Mouse (Mus musculus): ENCODE results near the gene Cdt1. TPM values are rescaled to one million over a fixed set of nuclear protein-coding genes. Genes with fewer than 3 reads are reported as not detected.

The Cdt1 gene
- total and polyA plus RNA-seq, 3 experiments: 49.9 to 375 (median 70.8) TPM

- Histone ChIP-seq H3K9me3 (replicated peaks) (0 out of 2 replicates have a peak, but pooled peaks cover 2% of the 10 kb centered on the region), H3K36me3 (replicated peaks) (peaks cover 56% of the 10 kb centered on the region), H3K27me3 (ENCODE audit: insufficient read depth, low read length) (no peaks in the 10 kb centered on the region), H3K4me1 (ENCODE audit: insufficient read depth, low read depth, low read length) (peaks cover 82% of the 10 kb centered on the region), H3K4me3 (ENCODE audit: low read depth, low read length) (peak overlapping the region; percentile 86)
- TF ChIP-seq GATA1 (IDR thresholded peaks at IDR 0.05; ENCODE audit: borderline replicate concordance, low read length) (no peak), TAL1 (conservative IDR thresholded peaks at IDR 0.05; ENCODE audit: low read depth, low read length) (no peak), CTCF (IDR thresholded peaks at IDR 0.05; ENCODE audit: low read depth, low read length) (no peak), POLR2AphosphoS5 (IDR thresholded peaks at IDR 0.05; ENCODE audit: insufficient replicate concordance, low read depth, low read length) (no peak)
- ATAC-seq (ENCODE audit: extremely low read depth, insufficient number of reproducible peaks, low FRiP score, poor library complexity, severe bottlenecking) (peak; percentile 76), DNase-seq (ENCODE audit: low spot score) (peak; percentile 86)
Observed at GRCm38 (mm10) chr8:122547815-122548214, 20.0 kb upstream of the Cdt1 start.

- no peak for ATAC-seq (ENCODE audit: extremely low read depth, insufficient number of reproducible peaks, low FRiP score, poor library complexity, severe bottlenecking)
- peak overlapping the region; percentile 86 for H3K4me3 ChIP-seq (ENCODE audit: low read depth, low read length)
- no peak for DNase-seq (ENCODE audit: low spot score)
- no peaks in the 10 kb centered on the region for H3K27me3 ChIP-seq (ENCODE audit: insufficient read depth, low read length)
- H3K36me3 ChIP-seq (replicated peaks): peaks cover 51% of the 10 kb centered on the region
- no peak for TF ChIP-seq TAL1 (conservative IDR thresholded peaks at IDR 0.05; ENCODE audit: low read depth, low read length)
- no peak for TF ChIP-seq CTCF (IDR thresholded peaks at IDR 0.05; ENCODE audit: low read depth, low read length)
- no peak for TF ChIP-seq POLR2AphosphoS5 (IDR thresholded peaks at IDR 0.05; ENCODE audit: insufficient replicate concordance, low read depth, low read length)
- TF ChIP-seq GATA2 (IDR thresholded peaks at IDR 0.05; ENCODE audit: borderline replicate concordance, low read depth, low read length): no peak
- H3K9me3 ChIP-seq (replicated peaks): 0 out of 2 replicates have a peak, but pooled peaks cover 2% of the 10 kb centered on the region
- peaks cover 79% of the 10 kb centered on the region for H3K4me1 ChIP-seq (ENCODE audit: insufficient read depth, low read depth, low read length)
Observed at GRCm38 (mm10) chr8:122548331-122548730, 19.5 kb upstream of the Cdt1 start.

GRCm38 (mm10) chr8:122548891-122549439 is 18.9 kb upstream of the Cdt1 start:
- no peak for ATAC-seq (ENCODE audit: extremely low read depth, insufficient number of reproducible peaks, low FRiP score, poor library complexity, severe bottlenecking)
- H3K36me3 ChIP-seq (replicated peaks): peaks cover 45% of the 10 kb centered on the region

GRCm38 (mm10) chr8:122550234-122550994 is 17.4 kb upstream of the Cdt1 start:
- peak overlapping the region; percentile 86 for H3K4me3 ChIP-seq (ENCODE audit: low read depth, low read length)
- peaks cover 35% of the 10 kb centered on the region for H3K36me3 ChIP-seq (replicated peaks)
- no peaks in the 10 kb centered on the region for H3K27me3 ChIP-seq (ENCODE audit: insufficient read depth, low read length)
- DNase-seq (ENCODE audit: low spot score) (no peak), ATAC-seq (ENCODE audit: extremely low read depth, insufficient number of reproducible peaks, low FRiP score, poor library complexity, severe bottlenecking) (no peak)
- no peak for TF ChIP-seq GATA2 (IDR thresholded peaks at IDR 0.05; ENCODE audit: borderline replicate concordance, low read depth, low read length)
- no peak for TF ChIP-seq TAL1 (conservative IDR thresholded peaks at IDR 0.05; ENCODE audit: low read depth, low read length)
- no peak for TF ChIP-seq POLR2AphosphoS5 (IDR thresholded peaks at IDR 0.05; ENCODE audit: insufficient replicate concordance, low read depth, low read length)
- TF ChIP-seq CTCF (IDR thresholded peaks at IDR 0.05; ENCODE audit: low read depth, low read length): no peak
- TF ChIP-seq GATA1 (IDR thresholded peaks at IDR 0.05; ENCODE audit: borderline replicate concordance, low read length): no peak
- peaks cover 71% of the 10 kb centered on the region for H3K4me1 ChIP-seq (ENCODE audit: insufficient read depth, low read depth, low read length)
- no peaks in the 10 kb centered on the region for H3K9me3 ChIP-seq (replicated peaks)

More at GRCm38 (mm10) chr8:122548891-122549439, 18.9 kb upstream of the Cdt1 start:
- Histone ChIP-seq H3K4me3 (ENCODE audit: low read depth, low read length) (peak overlapping the region; percentile 86), H3K27me3 (ENCODE audit: insufficient read depth, low read length) (no peaks in the 10 kb centered on the region), H3K4me1 (ENCODE audit: insufficient read depth, low read depth, low read length) (peaks cover 78% of the 10 kb centered on the region), H3K9me3 (replicated peaks) (0 out of 2 replicates have a peak, but pooled peaks cover under 1% of the 10 kb centered on the region)
- DNase-seq (ENCODE audit: low spot score): no peak
- TF ChIP-seq GATA2 (IDR thresholded peaks at IDR 0.05; ENCODE audit: borderline replicate concordance, low read depth, low read length): no peak

- H3K27me3 ChIP-seq (ENCODE audit: insufficient read depth, low read length): no peaks in the 10 kb centered on the region
- ATAC-seq (ENCODE audit: extremely low read depth, insufficient number of reproducible peaks, low FRiP score, poor library complexity, severe bottlenecking) (no peak), DNase-seq (ENCODE audit: low spot score) (no peak)
- no peaks in the 10 kb centered on the region for H3K9me3 ChIP-seq (replicated peaks)
- TF ChIP-seq GATA2 (IDR thresholded peaks at IDR 0.05; ENCODE audit: borderline replicate concordance, low read depth, low read length): no peak
- peaks cover 33% of the 10 kb centered on the region for H3K36me3 ChIP-seq (replicated peaks)
- peaks cover 71% of the 10 kb centered on the region for H3K4me1 ChIP-seq (ENCODE audit: insufficient read depth, low read depth, low read length)
- H3K4me3 ChIP-seq (ENCODE audit: low read depth, low read length): peak overlapping the region; percentile 86
Observed at GRCm38 (mm10) chr8:122550995-122551264, 16.9 kb upstream of the Cdt1 start.

GRCm38 (mm10) chr8:122551265-122552051 is 16.4 kb upstream of the Cdt1 start, which contains the start of gene Piezo1:
Gene Piezo1, minus strand, starts transcription at chr8:122551329.
- Histone ChIP-seq H3K27me3 (ENCODE audit: insufficient read depth, low read length) (no peaks in the 10 kb centered on the region), H3K9me3 (replicated peaks) (no peaks in the 10 kb centered on the region), H3K4me3 (ENCODE audit: low read depth, low read length) (peak within 1 kb of the TSS; percentile 86), H3K36me3 (replicated peaks) (peaks cover 28% of the 10 kb centered on the region), H3K4me1 (ENCODE audit: insufficient read depth, low read depth, low read length) (peaks cover 71% of the 10 kb centered on the region)
- DNase-seq (ENCODE audit: low spot score): peak; percentile 61
- TF ChIP-seq GATA1 (IDR thresholded peaks at IDR 0.05; ENCODE audit: borderline replicate concordance, low read length): no peak
- TF ChIP-seq POLR2AphosphoS5 (IDR thresholded peaks at IDR 0.05; ENCODE audit: insufficient replicate concordance, low read depth, low read length): no peak
- peak; percentile 94 for TF ChIP-seq CTCF (IDR thresholded peaks at IDR 0.05; ENCODE audit: low read depth, low read length)
- no peak for TF ChIP-seq GATA2 (IDR thresholded peaks at IDR 0.05; ENCODE audit: borderline replicate concordance, low read depth, low read length)
- peak; percentile 30; the same call in 1 of the 2 replicates for ATAC-seq (ENCODE audit: extremely low read depth, insufficient number of reproducible peaks, low FRiP score, poor library complexity, severe bottlenecking)

Data from G1E (cell line).